Mouse (Mus musculus) forebrain, embryonic 15.5 days (tissue): ENCODE results near the gene Gm5089. TPM values are rescaled to one million over a fixed set of nuclear protein-coding genes. Genes with fewer than 3 reads are reported as not detected.

Experiments used
- ATAC-seq: fragments of 200-750 bp; cut with Nextera tagmentation; replicated peaks from 2 replicates; pipeline ENCODE4 v1.8.0; 2017; ENCODE audit warnings: mild to moderate bottlenecking, moderate TSS enrichment, moderate library complexity
- H3K27ac ChIP-seq: fragments of 300-500 bp; sonication (generic); replicated peaks from 2 replicates; pipeline ENCODE4 v1.5.1; 2015; ENCODE audit warnings: mild to moderate bottlenecking, inconsistent platforms
- H3K27me3 ChIP-seq: fragments of 300-500 bp; sonication (generic); 2 replicates; pipeline ENCODE4 v1.6.1; 2015; ENCODE audit warnings: inconsistent platforms
- H3K36me3 ChIP-seq: fragments of 300-500 bp; sonication (generic); 2 replicates; pipeline ENCODE4 v1.6.1; 2015; ENCODE audit warnings: mild to moderate bottlenecking, inconsistent platforms
- H3K4me1 ChIP-seq: fragments of 300-500 bp; sonication (generic); 2 replicates; pipeline ENCODE4 v1.6.1; 2015; ENCODE audit warnings: inconsistent platforms
- H3K4me2 ChIP-seq: fragments of 300-500 bp; sonication (generic); replicated peaks from 2 replicates; pipeline ENCODE4 v1.6.1; 2015; ENCODE audit warnings: mild to moderate bottlenecking, inconsistent platforms
- H3K4me3 ChIP-seq: fragments of 300-500 bp; sonication (generic); 2 replicates; pipeline ENCODE4 v1.5.1; 2015; ENCODE audit warnings: mild to moderate bottlenecking, inconsistent platforms
- H3K9ac ChIP-seq: fragments of 300-500 bp; sonication (generic); replicated peaks from 2 replicates; pipeline ENCODE4 v1.6.1; 2015; ENCODE audit warnings: mild to moderate bottlenecking, inconsistent platforms
- H3K9me3 ChIP-seq: fragments of 300-500 bp; sonication (generic); 2 replicates; pipeline ENCODE4 v1.6.1; 2016; ENCODE audit warnings: inconsistent platforms
- WGBS: fragments of 180-500 bp; shearing (Covaris S2); methylation state at CpG from one replicate; pipeline ENCODE4 v1.1.7; 2015; ENCODE audit warnings: mixed read lengths; 5-methylcytosine and 5-hydroxymethylcytosine counted together
- polyA plus RNA-seq: library from polyadenylated mRNA; unstranded; fragments of >200 nt; fragmentation: Nextera tagmentation; extraction: Ambion mirVana; gene quantifications from 2 replicates; pipeline ENCODE4 v1.2.1, GENCODE M21; 2015

The Gm5089 gene
- polyA plus RNA-seq, 1 experiment from 2014 or later: 0.75 TPM

DNA sequence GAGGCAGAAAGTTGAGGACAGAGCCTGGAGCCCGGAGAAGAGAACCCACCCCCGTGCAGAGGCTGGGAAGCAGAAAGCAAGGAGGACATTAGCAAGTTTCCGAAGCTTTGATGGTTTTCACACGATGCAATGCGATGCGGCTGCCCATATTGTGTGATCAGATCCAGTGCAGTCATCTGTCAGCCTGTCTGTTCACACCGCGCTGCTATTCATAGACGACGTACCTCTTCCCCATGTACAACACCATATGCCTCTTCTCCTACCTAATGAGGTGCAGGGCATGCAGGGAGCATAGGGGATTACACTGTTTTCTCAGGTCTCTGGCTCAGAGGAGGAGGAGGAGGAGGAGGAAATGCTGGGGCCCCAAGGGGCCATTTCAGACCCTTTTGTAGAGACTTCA lies 14.1 kb downstream of the Gm5089 start:
- Histone ChIP-seq H3K9ac (no peak overlapping the region), H3K27me3 (no peaks in the 10 kb centered on the region)
- WGBS: 49% methylated on average over 10 of the region's 10 CpGs

DNA sequence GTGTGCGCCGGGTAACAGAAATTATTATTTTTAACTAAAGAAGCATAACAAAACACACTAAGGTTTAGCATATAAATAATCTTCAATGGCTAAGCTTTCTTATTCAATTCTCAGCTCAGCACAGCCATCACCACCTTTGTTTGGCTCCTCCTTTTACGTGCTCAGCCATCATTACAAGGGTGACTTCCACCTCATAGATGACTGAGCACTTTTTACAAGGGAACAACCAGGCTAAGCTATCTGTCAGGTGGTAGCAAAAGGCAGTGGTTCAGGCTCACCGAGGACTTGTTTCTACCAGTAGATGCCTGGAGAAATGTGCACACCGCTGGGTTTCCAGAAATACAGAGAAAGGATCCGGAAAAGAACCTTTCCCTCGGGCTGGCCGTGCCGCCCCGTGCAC lies 16.9 kb downstream of the Gm5089 start:
- no peak for ATAC-seq
- H3K27ac ChIP-seq: no peak overlapping the region
- H3K36me3 ChIP-seq: no peaks in the 10 kb centered on the region
- H3K9me3 ChIP-seq: no peaks in the 10 kb centered on the region
- H3K27me3 ChIP-seq: no peaks in the 10 kb centered on the region
- H3K4me3 ChIP-seq: no peak overlapping the region
- peaks cover 5% of the 10 kb centered on the region; the same call in 1 of the 2 replicates for H3K4me1 ChIP-seq
- no peak overlapping the region for H3K9ac ChIP-seq
- no peak overlapping the region for H3K4me2 ChIP-seq
- 90% methylated on average over 10 of the region's 10 CpGs for WGBS

More for the DNA sequence above, 14.1 kb downstream of the Gm5089 start:
- Histone ChIP-seq H3K4me2 (no peak overlapping the region), H3K4me3 (no peak overlapping the region), H3K36me3 (no peaks in the 10 kb centered on the region), H3K27ac (no peak overlapping the region), H3K9me3 (no peaks in the 10 kb centered on the region), H3K4me1 (peaks cover 5% of the 10 kb centered on the region; the same call in 1 of the 2 replicates)
- ATAC-seq: peak; percentile 82

DNA sequence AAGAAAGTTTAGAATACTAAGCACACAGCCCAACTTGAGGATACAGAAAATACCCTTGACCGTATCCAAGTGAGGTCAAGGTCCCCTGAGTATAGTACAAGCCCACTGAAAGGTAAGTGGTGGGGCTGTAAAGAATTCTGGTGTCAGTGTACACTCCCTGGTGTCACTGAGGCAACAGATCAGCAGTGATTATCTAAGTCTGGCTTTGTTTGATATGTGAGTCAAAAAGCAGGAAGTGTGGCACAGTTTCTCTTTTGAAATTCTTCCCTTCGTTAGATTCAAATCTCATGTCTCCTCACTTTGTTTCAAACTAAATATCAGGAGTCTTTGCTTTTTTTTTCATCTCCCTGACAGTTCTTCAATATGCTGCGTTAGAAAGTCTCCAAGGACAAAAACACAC lies 18.4 kb downstream of the Gm5089 start:
- Histone ChIP-seq H3K4me2 (no peak overlapping the region), H3K36me3 (no peaks in the 10 kb centered on the region), H3K4me1 (peaks cover 5% of the 10 kb centered on the region; the same call in 1 of the 2 replicates), H3K27me3 (no peaks in the 10 kb centered on the region), H3K27ac (no peak overlapping the region), H3K9me3 (no peaks in the 10 kb centered on the region), H3K4me3 (no peak overlapping the region), H3K9ac (no peak overlapping the region)
- WGBS: 55% methylated on average over 3 of the region's 3 CpGs
- ATAC-seq: no peak

DNA sequence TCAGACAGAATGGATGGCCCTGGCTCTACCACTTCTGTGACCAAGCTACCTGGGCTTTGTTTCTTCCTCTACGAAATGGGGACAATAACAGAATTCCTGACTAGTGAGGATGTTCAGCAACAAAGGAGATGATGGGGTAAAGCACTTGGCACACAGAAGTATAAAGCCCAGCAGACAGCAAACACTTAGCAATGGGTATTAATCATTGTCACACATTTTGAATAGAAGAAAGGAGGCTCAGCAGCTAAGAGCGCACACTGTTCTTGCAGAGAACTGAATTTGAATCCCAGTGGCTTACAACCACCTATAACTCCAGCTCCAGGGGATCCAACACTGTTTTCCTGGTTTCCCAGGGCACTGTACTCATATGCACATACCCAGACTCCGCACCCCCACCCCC lies 23.3 kb downstream of the Gm5089 start:
- H3K9me3 ChIP-seq: no peaks in the 10 kb centered on the region
- H3K36me3 ChIP-seq: no peaks in the 10 kb centered on the region
- WGBS: 78% methylated on average over 3 of the region's 3 CpGs
- no peak overlapping the region for H3K4me3 ChIP-seq
- ATAC-seq: no peak
- H3K4me1 ChIP-seq: 0 out of 2 replicates have a peak, but pooled peaks cover 4% of the 10 kb centered on the region
- H3K27me3 ChIP-seq: no peaks in the 10 kb centered on the region
- H3K27ac ChIP-seq: no peak overlapping the region
- H3K4me2 ChIP-seq: no peak overlapping the region
- no peak overlapping the region for H3K9ac ChIP-seq

DNA sequence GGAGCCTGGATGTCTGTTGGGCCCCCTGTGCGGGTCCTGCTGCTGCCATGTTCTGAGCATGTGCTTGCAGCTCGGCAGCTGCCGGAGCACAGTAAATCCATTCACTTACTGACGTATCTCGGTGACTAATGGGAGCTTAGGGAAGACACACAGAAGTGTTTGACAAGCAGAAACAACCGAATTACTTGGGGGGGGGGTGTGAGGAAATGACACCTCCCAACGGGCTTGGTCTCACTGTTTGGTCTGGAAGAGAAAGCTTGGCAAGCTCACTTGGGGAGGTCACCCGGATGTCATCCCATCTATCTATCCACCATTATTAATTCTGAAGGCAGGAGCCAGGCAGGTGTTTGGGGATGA lies 23.7 kb downstream of the Gm5089 start:
- no peaks in the 10 kb centered on the region for H3K36me3 ChIP-seq
- no peak overlapping the region for H3K4me2 ChIP-seq
- H3K4me3 ChIP-seq: no peak overlapping the region
- H3K27me3 ChIP-seq: no peaks in the 10 kb centered on the region
- H3K9me3 ChIP-seq: no peaks in the 10 kb centered on the region
- 0 out of 2 replicates have a peak, but pooled peaks cover 4% of the 10 kb centered on the region for H3K4me1 ChIP-seq
- WGBS: 54% methylated on average over 8 of the region's 8 CpGs
- no peak for ATAC-seq
- H3K27ac ChIP-seq: no peak overlapping the region
- H3K9ac ChIP-seq: no peak overlapping the region

DNA sequence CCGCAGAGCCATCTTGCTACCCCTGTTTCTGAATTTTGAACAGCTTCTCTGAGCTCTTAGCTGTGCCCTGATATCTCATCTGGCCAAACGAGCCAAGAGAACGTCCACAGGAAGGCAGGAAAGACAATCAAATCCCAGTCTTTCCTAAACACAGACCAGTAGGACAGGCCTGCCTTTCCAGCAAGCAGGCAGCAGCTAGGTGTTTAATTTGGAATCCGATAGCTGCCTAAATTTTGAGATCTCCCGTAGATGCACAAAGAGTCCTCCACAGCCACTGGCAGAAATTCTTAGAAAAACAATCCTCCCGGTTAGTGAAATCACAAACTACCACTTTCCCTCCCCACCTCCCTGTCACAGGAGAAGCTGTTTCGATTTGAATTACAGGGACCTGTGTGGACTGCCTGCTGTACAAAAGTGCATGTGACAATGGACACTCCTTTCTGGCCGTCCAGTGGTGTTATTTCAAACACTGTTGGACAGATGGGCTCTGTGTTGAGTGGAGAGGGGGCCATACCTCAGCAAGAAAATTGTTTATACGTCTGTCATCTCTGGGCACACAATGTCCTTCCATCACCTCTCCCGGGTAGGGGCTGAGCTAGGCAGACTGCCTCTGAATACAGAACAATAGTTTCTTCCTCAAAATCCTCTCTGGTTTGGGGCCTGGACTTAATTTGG lies 24.2 kb downstream of the Gm5089 start:
- no peak overlapping the region for H3K4me3 ChIP-seq
- no peak for ATAC-seq
- 0 out of 2 replicates have a peak, but pooled peaks cover 4% of the 10 kb centered on the region for H3K4me1 ChIP-seq
- H3K9ac ChIP-seq: no peak overlapping the region
- no peaks in the 10 kb centered on the region for H3K27me3 ChIP-seq
- no peaks in the 10 kb centered on the region for H3K9me3 ChIP-seq
- no peaks in the 10 kb centered on the region for H3K36me3 ChIP-seq
- no peak overlapping the region for H3K27ac ChIP-seq
- no peak overlapping the region for H3K4me2 ChIP-seq
- WGBS: 52% methylated on average over 10 of the region's 10 CpGs

DNA sequence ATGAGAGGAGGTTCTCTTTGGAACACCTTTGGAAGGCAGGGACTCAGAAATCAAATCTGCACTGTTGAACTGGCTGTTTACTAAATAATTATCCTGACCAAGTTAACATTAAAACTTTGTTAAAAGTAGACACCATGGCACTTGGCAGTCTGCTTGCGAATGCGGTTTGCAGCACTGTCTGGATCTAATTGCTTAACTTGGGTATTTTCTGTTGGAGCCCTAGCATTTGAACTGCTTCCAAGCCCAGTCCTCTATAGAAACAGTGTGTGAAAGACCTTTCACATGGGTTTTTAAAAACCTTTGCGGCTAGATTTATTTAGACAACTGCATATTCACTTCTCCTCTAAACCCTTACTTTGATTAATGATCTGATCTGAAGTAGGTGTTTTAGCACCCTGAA lies 26.5 kb downstream of the Gm5089 start:
- H3K9ac ChIP-seq: no peak overlapping the region
- H3K9me3 ChIP-seq: no peaks in the 10 kb centered on the region
- no peak overlapping the region for H3K27ac ChIP-seq
- 0 out of 2 replicates have a peak, but pooled peaks cover 4% of the 10 kb centered on the region for H3K4me1 ChIP-seq
- no peaks in the 10 kb centered on the region for H3K27me3 ChIP-seq
- H3K4me2 ChIP-seq: no peak overlapping the region
- no peaks in the 10 kb centered on the region for H3K36me3 ChIP-seq
- 33% methylated on average over 3 of the region's 3 CpGs for WGBS
- no peak for ATAC-seq
- no peak overlapping the region for H3K4me3 ChIP-seq

DNA sequence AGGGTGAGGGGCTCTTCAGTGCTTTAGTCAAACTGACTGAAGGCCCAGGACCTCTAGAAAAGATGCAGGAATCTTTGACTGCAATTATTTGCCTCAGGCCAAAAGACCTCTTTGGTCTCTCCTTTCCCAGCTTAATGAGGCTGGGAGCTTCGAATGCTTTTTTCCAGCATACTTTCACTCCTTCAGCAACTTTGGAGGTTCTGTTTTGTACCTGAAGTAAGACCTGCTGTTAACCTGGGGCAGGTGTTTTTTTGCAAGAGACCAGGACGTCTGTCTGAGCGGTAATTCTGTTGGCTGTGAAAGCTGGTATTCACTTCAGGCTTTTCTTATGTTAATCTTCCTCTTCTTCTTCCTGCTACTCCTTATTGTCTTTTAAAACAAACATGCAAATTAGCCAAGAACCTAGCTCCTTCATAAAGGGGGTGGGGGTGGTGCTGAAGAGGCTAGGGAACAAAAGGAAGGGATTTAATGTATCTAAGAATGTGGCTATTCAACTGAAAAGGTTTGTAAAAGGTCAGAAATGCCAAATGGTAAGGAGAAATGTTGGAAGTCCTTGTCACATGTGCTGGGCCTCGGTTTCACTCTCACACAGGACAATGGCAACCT lies 34.6 kb downstream of the Gm5089 start:
- H3K36me3 ChIP-seq: no peaks in the 10 kb centered on the region
- peaks cover 7% of the 10 kb centered on the region; the same call in 1 of the 2 replicates for H3K4me1 ChIP-seq
- H3K9ac ChIP-seq: no peak overlapping the region
- no peak for ATAC-seq
- H3K27ac ChIP-seq: no peak overlapping the region
- no peaks in the 10 kb centered on the region for H3K9me3 ChIP-seq
- 4% methylated on average over 4 of the region's 4 CpGs for WGBS
- no peak overlapping the region for H3K4me3 ChIP-seq
- H3K27me3 ChIP-seq: no peaks in the 10 kb centered on the region
- no peak overlapping the region for H3K4me2 ChIP-seq

DNA sequence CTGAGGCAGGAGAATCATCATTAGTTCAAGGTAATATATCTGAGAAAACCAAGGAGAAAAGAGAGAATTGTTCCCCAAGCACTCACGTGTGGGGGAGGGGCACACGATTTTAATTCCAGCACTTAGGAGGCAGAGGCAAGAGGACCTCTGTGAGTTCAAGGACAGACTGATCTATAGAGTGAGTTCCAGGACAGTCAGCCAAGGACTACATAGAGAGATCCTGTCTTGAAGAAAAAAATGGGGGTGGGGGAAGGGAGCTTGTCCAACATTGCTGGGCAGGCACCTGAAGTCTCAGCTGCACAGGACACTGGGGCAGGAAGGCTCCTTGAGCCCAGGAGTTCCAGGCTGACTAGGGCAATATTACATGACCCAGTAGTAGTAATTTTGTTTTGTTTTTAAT lies 36.1 kb downstream of the Gm5089 start:
- no peaks in the 10 kb centered on the region; the same call in 1 of the 2 replicates for H3K27me3 ChIP-seq
- H3K4me1 ChIP-seq: peaks cover 7% of the 10 kb centered on the region; the same call in 1 of the 2 replicates
- ATAC-seq: no peak
- H3K9ac ChIP-seq: no peak overlapping the region
- H3K4me3 ChIP-seq: no peak overlapping the region
- H3K27ac ChIP-seq: no peak overlapping the region
- WGBS: 92% methylated on average over 2 of the region's 2 CpGs
- no peak overlapping the region for H3K4me2 ChIP-seq
- no peaks in the 10 kb centered on the region for H3K9me3 ChIP-seq
- no peaks in the 10 kb centered on the region for H3K36me3 ChIP-seq

DNA sequence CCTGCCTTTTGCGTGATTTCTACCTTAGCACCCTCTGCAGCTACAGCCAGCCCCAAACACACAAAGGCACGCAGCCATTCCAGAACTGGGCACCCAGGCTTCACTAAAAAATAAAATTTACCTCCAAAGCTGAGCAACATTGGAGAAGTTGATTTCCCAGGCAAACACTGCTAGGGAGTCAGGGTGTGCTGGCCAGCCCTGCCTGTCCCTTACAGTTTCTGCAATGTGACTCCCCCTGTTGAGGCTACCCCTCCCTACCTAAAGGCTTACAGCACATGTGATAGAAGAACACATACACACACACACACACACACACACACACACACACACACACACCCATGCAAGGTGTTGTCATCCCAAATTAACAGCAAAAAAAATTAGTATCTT lies 37.4 kb downstream of the Gm5089 start:
- no peak overlapping the region for H3K4me3 ChIP-seq
- peaks cover 3% of the 10 kb centered on the region; the same call in 1 of the 2 replicates for H3K27me3 ChIP-seq
- no peak overlapping the region for H3K27ac ChIP-seq
- H3K9me3 ChIP-seq: no peaks in the 10 kb centered on the region
- WGBS: 79% methylated on average over 2 of the region's 2 CpGs
- no peaks in the 10 kb centered on the region for H3K36me3 ChIP-seq
- H3K4me2 ChIP-seq: no peak overlapping the region
- peaks cover 7% of the 10 kb centered on the region; the same call in 1 of the 2 replicates for H3K4me1 ChIP-seq
- ATAC-seq: no peak
- H3K9ac ChIP-seq: no peak overlapping the region

DNA sequence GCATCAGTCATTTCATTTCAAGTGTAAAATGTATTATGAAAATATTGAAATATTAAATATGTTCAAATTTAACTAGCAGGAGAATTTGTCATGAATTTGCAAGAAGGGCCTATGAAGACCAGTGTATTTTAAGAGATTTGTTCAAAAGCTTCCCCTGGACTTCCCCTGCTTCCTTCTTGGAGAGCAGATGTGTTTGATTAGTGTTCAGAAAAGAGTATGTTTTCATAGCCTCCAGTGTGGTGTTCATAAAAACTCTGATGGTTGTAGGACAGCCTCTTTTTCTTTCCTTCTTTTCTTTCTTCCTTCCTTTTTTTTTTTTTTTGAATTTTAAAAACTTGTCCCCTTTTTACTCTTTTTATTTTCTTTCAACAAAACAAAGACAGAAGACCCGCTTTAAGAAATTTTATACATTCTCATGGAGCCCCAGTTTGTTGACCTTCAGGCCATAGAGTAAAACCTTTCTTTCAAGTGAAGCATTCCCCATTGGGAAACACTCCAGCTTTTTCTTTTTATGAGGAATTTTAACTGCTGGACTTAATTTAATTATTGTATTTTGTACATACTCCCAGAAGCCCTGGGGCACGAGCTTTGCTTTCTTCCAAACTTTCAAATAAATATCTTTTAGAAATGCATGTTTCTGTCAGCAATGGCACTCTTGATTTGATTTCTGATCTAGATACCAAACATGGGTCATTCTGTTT lies 37.9 kb downstream of the Gm5089 start:
- no peak for ATAC-seq
- Histone ChIP-seq H3K4me2 (no peak overlapping the region), H3K27ac (no peak overlapping the region), H3K36me3 (no peaks in the 10 kb centered on the region), H3K9me3 (no peaks in the 10 kb centered on the region), H3K4me3 (no peak overlapping the region), H3K9ac (no peak overlapping the region), H3K27me3 (peaks cover 9% of the 10 kb centered on the region; the same call in 1 of the 2 replicates), H3K4me1 (peaks cover 7% of the 10 kb centered on the region; the same call in 1 of the 2 replicates)
- 68% methylated on average over 2 of the region's 2 CpGs for WGBS

DNA sequence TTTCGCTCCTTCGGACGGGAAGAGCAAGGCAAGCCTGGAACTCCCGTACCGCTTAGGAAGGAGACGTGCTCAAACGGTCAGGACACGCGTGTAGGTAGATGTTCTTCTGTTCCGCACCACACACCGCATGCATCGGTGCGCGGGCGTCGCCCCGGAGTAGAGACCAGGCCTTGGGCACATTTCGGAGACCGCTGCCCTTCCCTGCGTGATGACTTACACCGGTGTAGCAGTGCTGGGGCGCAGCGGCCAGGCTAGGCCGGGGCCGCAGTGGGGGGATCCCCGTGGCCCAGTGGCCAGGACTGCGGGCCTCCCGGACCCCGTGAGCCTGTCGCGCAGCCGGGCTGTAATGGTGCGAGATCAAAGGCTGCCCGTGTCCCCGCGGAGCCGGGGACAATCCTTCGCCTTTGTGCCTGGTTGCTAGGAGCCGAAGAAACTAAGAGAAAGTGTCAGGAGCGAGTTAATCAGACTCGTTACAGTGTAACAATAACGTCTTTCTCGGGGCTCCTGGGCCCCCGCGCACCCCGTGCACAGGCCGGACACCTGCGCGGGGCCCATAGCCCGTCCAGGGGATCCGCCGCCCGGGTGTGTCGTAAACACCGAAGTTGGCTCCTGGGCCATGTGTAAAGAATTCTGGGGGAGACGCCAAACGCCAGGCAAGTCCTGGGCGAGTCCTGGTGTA lies 44.2 kb downstream of the Gm5089 start:
- Histone ChIP-seq H3K9me3 (no peaks in the 10 kb centered on the region), H3K27me3 (peaks cover 47% of the 10 kb centered on the region), H3K27ac (peak overlapping the region; percentile 36; the same call in 1 of the 2 replicates), H3K4me2 (peak overlapping the region; percentile 57), H3K9ac (peak overlapping the region; percentile 26), H3K4me3 (peak overlapping the region; percentile 32), H3K36me3 (no peaks in the 10 kb centered on the region), H3K4me1 (peaks cover 32% of the 10 kb centered on the region)
- ATAC-seq: peak; percentile 88
- WGBS: 1% methylated on average over 58 of the region's 58 CpGs
